Mouse (Mus musculus) layer of hippocampus, adult 11-12 months (tissue): Measurements from ENCODE around the gene Crybb3.

ENCODE experiments used
- DNase-seq: peaks from one replicate; pipeline ENCODE4 v3.0.0; 2022; ENCODE audit warnings: low spot score

Crybb3 gene

GRCm38 (mm10) chr5:113045511-113046273 lies 35.7 kb downstream of the Crybb3 start:
- peak; percentile 35 for DNase-seq

GRCm38 (mm10) chr5:113043531-113043930 lies 37.9 kb downstream of the Crybb3 start:
- DNase-seq: peak; percentile 47

- DNase-seq: peak; percentile 72
Measured at GRCm38 (mm10) chr5:113041567-113042071, 39.8 kb downstream of the Crybb3 start.

GRCm38 (mm10) chr5:113040776-113041175 lies 40.6 kb downstream of the Crybb3 start:
- no peak for DNase-seq

GRCm38 (mm10) chr5:113038601-113039000 lies 42.8 kb downstream of the Crybb3 start:
- no peak for DNase-seq

DNA sequence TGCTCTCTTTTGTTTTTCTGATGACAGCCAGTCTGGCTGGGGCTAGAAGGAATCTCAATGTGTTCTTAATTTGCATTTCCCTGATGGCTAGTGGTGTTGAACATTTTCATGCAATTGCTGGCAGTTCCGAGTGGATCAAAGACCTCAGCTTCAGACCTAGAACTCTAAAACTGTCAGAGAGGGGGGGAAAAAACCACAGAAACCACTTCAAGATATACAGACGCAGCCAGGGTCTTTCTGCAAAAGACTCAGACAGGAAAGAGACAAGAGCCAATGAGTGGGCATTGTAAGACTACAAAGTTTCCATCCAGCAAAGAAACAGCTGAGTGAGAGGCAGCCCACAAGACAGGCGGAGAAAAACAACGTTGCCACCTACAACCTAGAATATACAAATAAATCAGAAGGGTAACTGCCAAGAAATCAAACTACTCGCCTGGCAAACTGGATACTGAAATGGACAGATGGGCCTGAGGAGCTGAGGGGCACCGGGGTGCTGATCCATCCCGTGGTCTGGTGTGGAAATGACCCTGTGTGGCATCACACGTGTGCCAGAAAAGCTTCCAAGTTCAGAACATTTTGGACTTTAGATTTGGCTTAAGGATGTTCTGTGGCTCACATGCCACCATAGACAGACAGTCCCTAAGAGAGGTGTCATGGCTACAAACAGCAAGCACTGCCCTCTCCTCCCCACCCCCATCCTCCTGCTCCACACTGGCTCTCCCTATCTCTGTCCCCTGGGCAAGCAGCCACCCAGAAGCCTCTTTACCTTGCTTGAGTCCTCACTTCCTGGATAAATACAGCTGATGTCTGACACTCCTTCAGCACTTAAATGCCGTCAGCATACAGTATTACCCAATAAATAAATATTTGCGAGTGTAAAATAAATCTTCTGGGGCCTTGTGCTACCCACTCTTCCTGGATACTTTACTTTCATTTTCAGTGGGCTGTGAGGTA lies 46.0 kb downstream of the Crybb3 start:
- no peak for DNase-seq

GRCm38 (mm10) chr5:113031201-113031754 lies 50.1 kb downstream of the Crybb3 start:
- no peak for DNase-seq

DNA sequence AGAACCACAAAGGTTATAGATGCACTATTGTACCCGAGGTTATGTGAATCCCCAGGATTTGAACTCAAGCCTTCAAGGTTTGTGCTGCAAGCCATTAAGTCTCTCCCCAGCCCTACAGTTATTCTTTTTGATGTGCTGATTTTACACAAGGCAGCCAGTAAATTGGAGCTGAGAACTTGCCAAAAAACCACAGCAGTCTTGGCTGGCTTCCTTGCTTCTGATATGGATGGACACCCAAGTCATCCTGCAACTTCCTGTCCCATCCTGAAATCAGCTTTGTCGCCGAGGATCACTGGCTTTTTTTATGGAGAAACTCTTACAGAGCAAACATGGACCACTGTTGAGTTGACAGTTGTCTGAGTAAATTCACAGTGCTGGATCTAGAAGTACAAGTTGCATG lies 51.3 kb downstream of the Crybb3 start:
- no peak for DNase-seq

DNA sequence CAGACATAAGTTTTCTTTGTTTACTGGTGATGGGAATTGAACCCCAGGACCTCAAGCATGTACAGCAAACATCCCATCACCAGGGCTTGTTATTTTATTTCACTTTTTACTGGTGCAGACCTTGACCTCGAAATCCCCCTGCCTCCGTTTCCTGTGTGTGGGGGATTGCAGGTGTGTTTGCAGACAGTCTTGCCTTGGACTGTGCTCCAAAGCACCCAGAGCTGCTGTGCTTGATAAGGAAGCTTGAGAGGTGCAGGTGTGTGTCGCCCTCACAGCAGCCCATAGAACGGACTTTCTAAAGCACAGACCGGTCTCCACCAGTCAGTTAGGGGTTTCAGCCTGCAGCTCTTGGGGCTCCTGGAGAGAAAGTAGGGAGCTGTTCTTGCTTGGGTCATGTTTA lies 54.7 kb downstream of the Crybb3 start:
- DNase-seq: no peak
